Mouse (Mus musculus) heart, adult 9 months (tissue): ENCODE results near the gene Vapa.
"Not testable (repeated sequence)": the region's sequence is repeated elsewhere in the genome, so short reads cannot be mapped to it uniquely, and the experiment has no call there.

Experiments
- DNase-seq, 2 experiments: peaks; one replicate each; pipeline ENCODE4 v3.0.0; 2022; ENCODE audit warnings: low spot score in 2 of 2

The Vapa gene

DNA sequence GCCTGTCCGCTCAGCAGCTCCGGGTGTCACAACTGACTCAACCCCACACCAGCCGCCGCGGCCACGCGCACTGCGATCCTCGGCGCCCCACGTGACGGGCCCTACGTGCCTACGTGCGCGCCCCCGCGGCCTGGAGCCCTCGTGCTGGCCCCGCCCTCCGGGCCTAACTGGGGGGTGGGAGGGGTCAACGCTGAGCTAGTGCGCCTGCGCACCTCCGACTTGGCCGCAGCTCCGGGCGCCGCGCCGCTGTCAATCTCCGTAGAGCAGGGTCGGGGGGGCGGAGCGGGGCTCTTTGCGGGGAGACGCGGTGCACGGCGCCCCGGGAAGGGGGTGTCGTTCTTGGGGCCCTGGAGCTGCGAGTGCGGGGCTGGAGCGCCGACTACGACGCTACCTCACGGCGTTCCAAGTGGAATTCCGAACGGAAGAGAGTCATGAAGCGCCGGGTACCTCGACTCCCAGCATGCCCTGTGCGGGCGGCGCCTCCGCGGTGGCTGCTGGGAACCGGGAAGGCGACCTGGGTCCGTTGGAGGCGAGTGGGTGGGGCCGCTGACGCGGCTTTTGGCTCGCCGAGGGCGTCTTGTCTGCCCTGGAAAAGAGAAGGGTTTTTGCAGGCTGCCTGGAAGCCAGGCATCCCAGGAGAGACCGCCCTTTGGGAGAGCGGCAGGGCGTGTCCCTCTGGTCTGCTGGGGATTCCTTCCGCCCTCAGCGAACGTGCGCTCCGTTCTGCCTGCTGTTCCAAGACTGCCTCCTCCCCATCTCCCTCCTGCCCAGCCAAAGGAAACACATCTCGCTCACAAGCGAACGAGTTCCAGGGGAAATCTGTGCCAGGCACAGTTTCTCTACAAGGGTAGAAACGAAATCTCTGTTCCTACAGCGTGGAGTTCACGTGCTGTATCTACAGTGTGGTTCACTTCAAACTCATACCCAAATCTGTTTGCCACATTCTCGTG is at the start of gene Vapa:
Vapa (minus strand) TSS at position 93 of the 950 bp plus-strand sequence.
- peak; percentile 99 for DNase-seq

GRCm38 (mm10) chr17:65662662-65663061 is 49.3 kb upstream of the Vapa start:
- DNase-seq: no peak

DNA sequence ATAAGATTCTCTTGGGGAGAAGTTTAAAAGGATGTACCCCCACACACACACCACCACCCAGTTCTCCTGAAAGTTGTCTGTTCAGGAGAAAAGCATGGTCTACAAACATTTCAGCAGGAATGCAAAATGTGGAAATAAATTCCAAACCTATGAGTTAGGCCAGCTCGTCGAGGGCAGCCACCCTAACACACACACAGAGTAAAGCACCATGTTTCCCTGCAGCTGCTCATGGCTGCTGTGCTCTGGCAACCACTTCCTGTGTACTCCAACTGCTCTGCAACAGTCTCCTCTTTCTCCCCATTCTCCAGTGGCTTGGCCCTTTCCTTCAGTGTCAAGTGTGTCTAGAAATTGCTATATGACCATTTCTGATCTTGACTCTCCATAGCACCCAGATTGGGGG is 45.1 kb upstream of the Vapa start:
- DNase-seq: no peak

DNA sequence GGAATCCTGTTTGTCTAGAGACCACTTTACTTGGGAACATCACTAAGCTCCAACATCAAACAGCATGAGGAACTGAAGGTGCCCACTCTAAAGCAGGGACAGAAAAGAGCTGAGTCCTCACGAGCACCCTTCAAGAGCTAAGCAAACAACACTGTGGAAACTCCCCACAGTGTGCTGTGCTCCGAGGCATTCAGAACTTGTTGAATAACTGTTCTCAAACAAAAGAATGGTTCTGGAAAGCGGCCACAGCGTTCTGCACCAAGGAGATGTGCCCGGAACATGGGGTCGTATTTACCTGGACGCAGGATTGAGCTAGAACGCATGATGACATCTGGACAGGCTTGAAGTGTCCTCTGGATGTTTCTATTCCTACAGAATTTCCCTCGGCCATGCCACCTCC is 44.6 kb upstream of the Vapa start:
- DNase-seq: no peak

- no peak for DNase-seq
Measured at GRCm38 (mm10) chr17:65656731-65657130, 43.4 kb upstream of the Vapa start.

DNA sequence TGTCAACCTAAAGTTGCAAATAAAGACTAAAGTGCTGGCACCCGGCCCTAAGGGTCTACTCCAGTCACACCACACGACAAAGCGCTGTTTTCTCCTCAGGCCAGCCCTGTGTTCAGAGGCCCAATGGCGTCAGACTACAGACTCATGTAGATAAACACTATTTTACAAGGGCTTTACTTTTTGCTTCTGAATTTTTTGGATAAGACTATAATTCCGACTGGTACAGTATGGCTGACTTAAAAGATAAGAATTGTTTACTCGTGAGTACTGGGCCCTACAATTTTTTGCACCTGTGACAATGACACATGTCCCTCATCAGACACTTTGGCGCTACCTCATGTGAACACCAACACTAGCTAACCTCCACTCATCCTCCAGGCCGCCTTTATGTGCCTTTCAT is 42.7 kb upstream of the Vapa start:
- DNase-seq: no peak

DNA sequence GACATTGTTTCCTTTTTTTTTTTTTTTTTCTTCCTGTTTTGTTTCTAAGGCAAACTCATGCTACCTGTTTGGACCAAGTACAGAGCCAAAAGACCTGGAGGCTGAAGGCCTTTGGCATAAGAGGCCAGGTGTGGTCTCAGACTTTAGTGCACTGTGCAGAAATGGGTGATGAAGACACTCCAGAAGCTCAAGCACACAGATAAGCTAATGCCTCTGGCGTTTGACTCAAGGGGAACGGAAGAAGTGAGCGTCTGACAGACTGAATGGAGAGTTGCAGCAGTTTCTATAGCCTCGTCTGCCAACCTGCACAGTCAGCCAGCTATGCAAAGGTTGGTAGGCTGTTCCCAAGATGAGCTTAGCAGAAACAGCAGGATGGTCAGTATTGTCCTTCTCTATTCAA is 42.3 kb upstream of the Vapa start:
- no peak for DNase-seq

- DNase-seq: no peak
Measured at GRCm38 (mm10) chr17:65650598-65650997, 37.2 kb upstream of the Vapa start.

- no peak for DNase-seq
Measured at GRCm38 (mm10) chr17:65649175-65649493, 35.8 kb upstream of the Vapa start.

- no peak for DNase-seq
Measured at GRCm38 (mm10) chr17:65648371-65649174, 35.2 kb upstream of the Vapa start.

GRCm38 (mm10) chr17:65647961-65648360 is 34.6 kb upstream of the Vapa start:
- no peak for DNase-seq

- DNase-seq: no peak
Measured at GRCm38 (mm10) chr17:65647226-65647625, 33.9 kb upstream of the Vapa start.

DNA sequence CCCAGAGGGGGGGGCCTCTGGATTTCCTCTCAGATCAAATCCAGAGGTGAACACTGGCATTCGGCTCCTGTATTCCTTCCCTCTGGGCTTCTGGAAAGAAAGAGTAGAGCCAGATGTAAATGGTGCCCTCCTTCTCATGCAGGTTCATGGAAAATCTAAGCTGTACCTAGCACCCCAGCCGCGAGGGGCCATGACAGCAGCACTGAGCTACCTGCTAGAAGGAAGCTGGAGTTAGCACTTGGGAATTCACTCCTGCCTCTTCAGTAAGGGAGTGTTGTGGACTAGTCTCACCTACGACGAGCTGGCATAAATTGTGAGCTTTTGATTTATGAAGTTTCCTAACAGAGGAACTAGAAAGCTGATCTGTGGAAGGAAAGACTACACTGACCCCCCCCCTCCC is 30.2 kb upstream of the Vapa start:
- DNase-seq: no peak

GRCm38 (mm10) chr17:65643051-65643521 is 29.7 kb upstream of the Vapa start:
- peak; percentile 6 to 32 for DNase-seq

- DNase-seq: no peak
Measured at GRCm38 (mm10) chr17:65642578-65642991, 29.2 kb upstream of the Vapa start.

- DNase-seq: no peak
Measured at GRCm38 (mm10) chr17:65641734-65642218, 28.4 kb upstream of the Vapa start, which contains the start of gene Txndc2. Gene Txndc2, minus strand, starts transcription at chr17:65642168.

- no peak for DNase-seq
Measured at GRCm38 (mm10) chr17:65639144-65639543, 25.8 kb upstream of the Vapa start.

DNA sequence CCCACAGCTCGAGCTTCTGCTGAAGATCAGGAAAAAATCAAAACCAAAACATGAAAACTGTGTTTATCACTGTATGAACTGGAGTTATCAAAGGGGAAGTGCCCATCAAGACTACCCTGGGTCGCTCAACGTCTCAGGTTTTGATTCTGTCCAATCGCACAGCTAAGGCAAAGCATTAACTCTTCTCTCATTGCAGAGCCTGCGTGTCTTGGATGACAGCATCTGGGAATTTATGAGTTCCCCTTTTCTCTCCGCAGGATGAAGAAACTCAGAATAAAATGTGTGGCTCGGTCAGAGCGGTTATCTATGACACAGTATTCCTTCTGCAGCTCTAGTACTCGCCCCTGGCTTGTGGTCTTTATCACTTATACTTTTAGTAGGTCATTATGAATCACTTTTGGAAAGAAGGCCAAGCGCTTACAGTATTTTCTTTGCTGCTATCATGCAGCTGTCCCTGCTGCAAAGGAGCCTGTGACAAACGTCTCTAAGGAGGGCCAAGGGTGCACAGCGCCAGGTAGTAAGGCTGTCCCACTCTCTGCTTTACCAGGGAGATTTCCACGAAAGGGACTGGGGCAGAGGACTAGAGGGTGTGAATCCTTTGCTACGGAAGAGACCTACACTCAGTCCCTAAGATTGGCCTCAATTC is 22.5 kb upstream of the Vapa start:
- no peak for DNase-seq

- DNase-seq: no peak
Measured at GRCm38 (mm10) chr17:65629943-65630342, 16.6 kb upstream of the Vapa start.

DNA sequence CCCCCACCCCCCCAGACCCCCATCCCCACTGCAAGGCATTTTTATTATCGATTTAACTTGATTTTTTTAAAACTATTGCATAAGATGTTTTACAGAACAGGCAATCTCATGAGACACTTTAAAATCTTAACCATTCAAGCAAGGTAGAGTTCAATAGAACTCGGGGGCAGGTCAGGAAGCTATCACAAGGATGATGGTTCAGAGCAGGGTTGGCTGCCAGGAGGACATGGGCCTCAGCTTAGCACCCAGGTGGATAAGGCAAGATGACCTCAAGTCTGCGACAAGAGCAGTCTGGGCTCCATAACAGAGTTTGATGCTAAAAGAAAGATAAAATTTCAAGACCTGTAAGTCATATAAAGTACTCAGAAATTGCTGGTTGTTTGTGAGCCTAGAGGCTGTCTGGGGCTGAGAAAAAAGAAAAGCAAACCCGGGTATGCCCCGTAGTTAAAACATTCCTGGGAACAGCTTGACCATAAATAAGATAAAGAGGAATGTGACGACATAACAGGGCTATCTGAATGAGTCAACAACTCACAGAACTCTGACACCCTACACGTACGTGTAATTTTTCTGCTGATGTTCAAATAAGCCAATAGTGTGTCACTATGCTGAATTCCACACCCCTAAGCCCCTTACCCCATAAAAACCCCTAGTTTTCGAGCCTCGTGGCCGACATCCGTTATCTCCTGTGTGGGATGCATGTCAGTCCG is 15.6 kb upstream of the Vapa start:
- not testable (repeated sequence) for DNase-seq

- no peak for DNase-seq
Measured at GRCm38 (mm10) chr17:65626301-65626700, 12.9 kb upstream of the Vapa start.
